Mouse (Mus musculus) inflammation-experienced regulatory T-cells (primary cell): Measurements from ENCODE around the gene Sowahd. TPM values are rescaled to one million over a fixed set of nuclear protein-coding genes. Genes with fewer than 3 reads are reported as not detected.

ENCODE experiments used
- polyA plus RNA-seq, 2 experiments: library from polyadenylated mRNA; unstranded; fragments of 100-300 nt; shearing (Covaris generic); gene quantifications; one replicate each; pipeline ENCODE4 v1.2.1; 2017

The Sowahd gene
- polyA plus RNA-seq = not detected

DNA sequence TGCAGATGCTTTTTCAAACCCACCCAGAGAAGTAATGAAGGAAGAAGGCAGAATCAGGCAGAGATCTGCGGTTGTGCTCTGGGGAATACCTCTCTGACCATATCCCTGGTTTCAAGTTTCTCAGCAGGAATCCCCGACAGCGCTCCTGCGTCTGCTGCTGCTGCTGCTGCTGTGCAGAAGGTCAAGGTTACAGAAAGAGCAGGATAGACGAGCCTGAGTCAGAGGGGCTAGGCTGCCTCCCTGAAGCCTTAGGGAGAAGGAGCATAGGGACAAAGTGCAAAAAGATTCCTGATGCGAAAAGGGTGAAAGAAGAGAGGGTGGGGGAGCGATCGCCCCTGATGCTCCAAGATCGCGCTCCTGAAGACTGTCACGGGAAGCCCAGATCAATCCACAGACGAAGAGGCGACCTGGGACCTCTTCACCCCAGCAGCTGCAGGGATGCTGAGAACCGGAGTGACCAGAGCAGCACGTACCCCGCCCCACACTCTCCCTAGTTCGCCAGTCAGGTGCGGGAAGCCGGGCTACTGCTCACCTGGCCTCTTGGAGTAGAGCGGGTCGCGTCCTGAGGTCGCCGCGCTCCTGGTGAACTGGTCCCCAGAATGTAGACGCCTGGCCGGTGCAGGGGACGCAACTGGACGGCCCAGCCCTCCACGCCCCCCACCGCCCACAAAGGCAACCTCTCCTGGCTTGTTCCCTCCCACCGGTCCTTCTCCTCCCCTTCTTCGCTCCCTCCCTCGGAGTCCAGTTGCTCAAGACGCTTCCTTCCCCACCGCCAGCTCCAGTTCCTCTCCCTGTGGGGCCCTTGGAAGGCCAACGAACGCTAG is at the start of gene Sowahd:
Gene Sowahd (plus strand): TSS at position 780 of the 824 bp plus-strand sequence.

DNA sequence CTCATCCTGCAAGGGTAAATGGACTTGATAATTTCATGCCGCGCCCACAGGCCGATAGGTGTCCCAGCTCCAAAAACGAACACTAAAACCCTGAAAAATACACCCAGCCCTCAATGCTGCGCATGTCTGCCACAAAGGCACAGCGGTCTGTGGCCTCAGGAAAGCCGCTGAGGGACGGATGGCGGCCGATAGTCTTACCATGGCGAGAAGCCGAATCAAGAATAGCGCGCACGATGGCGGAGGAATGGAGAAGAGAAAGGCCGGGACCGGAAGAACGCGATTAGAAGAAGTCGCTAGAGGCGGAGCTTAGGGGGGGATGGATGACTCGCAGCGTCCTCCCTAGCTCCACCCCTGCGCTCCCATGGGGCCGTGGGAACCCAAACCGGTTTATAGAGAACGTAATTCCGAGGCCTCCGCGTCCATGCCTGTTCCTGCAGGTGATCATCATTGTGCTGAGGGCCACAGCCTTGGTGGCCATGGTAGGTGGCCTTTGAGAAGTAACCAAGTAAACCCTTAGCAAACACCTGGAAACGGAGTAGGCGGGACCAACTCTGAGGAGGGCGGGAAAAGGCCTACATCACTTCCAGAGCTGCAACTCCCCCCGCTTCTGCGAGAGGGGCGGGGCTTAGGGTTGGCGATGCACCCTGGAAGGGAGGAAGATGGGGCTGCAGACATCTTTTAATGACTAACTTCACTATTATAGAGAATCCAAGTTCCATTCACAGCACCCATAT is 36.4 kb downstream of the Sowahd start, which contains the start of gene Rpl39:
Gene Rpl39 (minus strand): TSS at position 476 of the 734 bp plus-strand sequence.

Other genes starting within 250 kb of the Sowahd start
- gene Ube2a, start 174.9 kb upstream of the Sowahd start, polyA plus RNA-seq = 100 to 1,000 TPM; 100 to 107 TPM
- 10 to 100 TPM; 22.7 to 27.1 TPM for gene C330007P06Rik, start 174.7 kb upstream of the Sowahd start, polyA plus RNA-seq
- 1 to 10 TPM; 1.4 to 2.9 TPM for gene Nkrf, start 145.9 kb upstream of the Sowahd start, polyA plus RNA-seq
- gene Sept6, start 57.1 kb upstream of the Sowahd start, polyA plus RNA-seq = 100 to 1,000 TPM; 106 to 138 TPM
- 100 to 1,000 TPM; 328 to 386 TPM for gene Rpl39, start 36.6 kb downstream of the Sowahd start, polyA plus RNA-seq
- gene Upf3b, start 61.5 kb downstream of the Sowahd start, polyA plus RNA-seq = 10 to 100 TPM; 14.1 to 25.5 TPM
- 10 to 100 TPM; 17.7 to 21.1 TPM for gene Nkap, start 78.0 kb downstream of the Sowahd start, polyA plus RNA-seq
- under 1 TPM; 0.20 to 0.21 TPM for gene Akap14, start 120.0 kb downstream of the Sowahd start, polyA plus RNA-seq
- gene Ndufa1, start 142.3 kb downstream of the Sowahd start, polyA plus RNA-seq = 100 to 1,000 TPM; 204 to 213 TPM
- 10 to 100 TPM in 1 of 2 experiments, 1 to 10 TPM in 1; 7.4 to 12.5 TPM for gene Rnf113a1, start 142.4 kb downstream of the Sowahd start, polyA plus RNA-seq
- gene Gm9, start 162.2 kb downstream of the Sowahd start, polyA plus RNA-seq = not detected
- under 1 TPM in 1 of 2 experiments, not detected in 1; 0.54 TPM for gene Rhox1, start 173.4 kb downstream of the Sowahd start, polyA plus RNA-seq
- gene Rhox2a, start 196.1 kb downstream of the Sowahd start, polyA plus RNA-seq = not detected
- gene Rhox3a, start 201.1 kb downstream of the Sowahd start, polyA plus RNA-seq = not detected
- not detected for gene Rhox4a, start 216.5 kb downstream of the Sowahd start, polyA plus RNA-seq